Mouse (Mus musculus) mammary gland, adult 2 months (tissue): ENCODE results near the gene Fam24a. TPM values are rescaled to one million over a fixed set of nuclear protein-coding genes. Genes with fewer than 3 reads are reported as not detected.

Experiments used
- polyA plus RNA-seq: library from polyadenylated mRNA; depleted of rRNA; stranded (reverse); fragments of >200 nt; gene quantifications from 2 replicates; pipeline ENCODE4 v1.2.3, GENCODE M21; 2012; ENCODE audit warnings: low replicate concordance; rRNA removed

The Fam24a gene
- polyA plus RNA-seq = not detected in 2 replicates

GRCm38 (mm10) chr7:131333564-131333963, at the start of gene Fam24a:
Gene Fam24a, plus strand, starts transcription at chr7:131333864.

GRCm38 (mm10) chr7:131322192-131322591, 11.5 kb upstream of the Fam24a start, which contains the start of gene Cuzd1:
Gene Cuzd1, minus strand, starts transcription at chr7:131322292.

GRCm38 (mm10) chr7:131329416-131329815, 4.2 kb upstream of the Fam24a start, which contains the start of gene Fam24b:
Gene Fam24b, minus strand, starts transcription at chr7:131329516.

GRCm38 (mm10) chr7:131362615-131363300, 29.1 kb downstream of the Fam24a start, which contains the start of gene 2310057M21Rik:
Gene 2310057M21Rik, minus strand, starts transcription at chr7:131362759.

GRCm38 (mm10) chr7:131370648-131371469, 37.2 kb downstream of the Fam24a start, which contains the start of gene Pstk:
Gene Pstk, plus strand, starts transcription at chr7:131371141.

Other genes starting within 250 kb of the Fam24a start
- not detected in 2 replicates for gene 4933402N03Rik, start 187.6 kb upstream of the Fam24a start, polyA plus RNA-seq
- gene 5430419D17Rik, start 159.5 kb upstream of the Fam24a start, polyA plus RNA-seq = 3.1 and 3.3 TPM in 2 replicates
- gene Cuzd1, start 11.6 kb upstream of the Fam24a start, polyA plus RNA-seq = 0.76 TPM in 1 of 2 replicates, not detected in the other
- 0.62 TPM in 1 of 2 replicates, not detected in the other for gene Fam24b, start 4.3 kb upstream of the Fam24a start, polyA plus RNA-seq
- gene 2310057M21Rik, start 28.9 kb downstream of the Fam24a start, polyA plus RNA-seq = 6.0 and 8.5 TPM in 2 replicates
- 40.7 and 69.0 TPM in 2 replicates for gene Pstk, start 37.3 kb downstream of the Fam24a start, polyA plus RNA-seq
- 9.5 and 14.9 TPM in 2 replicates for gene Ikzf5, start 76.7 kb downstream of the Fam24a start, polyA plus RNA-seq
- 9.5 and 28.9 TPM in 2 replicates for gene Acadsb, start 76.7 kb downstream of the Fam24a start, polyA plus RNA-seq
- not detected in 2 replicates for gene Hmx3, start 209.0 kb downstream of the Fam24a start, polyA plus RNA-seq
- gene Hmx2, start 214.9 kb downstream of the Fam24a start, polyA plus RNA-seq = not detected in 2 replicates
- gene Bub3, start 226.4 kb downstream of the Fam24a start, polyA plus RNA-seq = 46.4 and 67.5 TPM in 2 replicates